Mouse (Mus musculus): ENCODE data around the gene Hexdc.

DNA sequence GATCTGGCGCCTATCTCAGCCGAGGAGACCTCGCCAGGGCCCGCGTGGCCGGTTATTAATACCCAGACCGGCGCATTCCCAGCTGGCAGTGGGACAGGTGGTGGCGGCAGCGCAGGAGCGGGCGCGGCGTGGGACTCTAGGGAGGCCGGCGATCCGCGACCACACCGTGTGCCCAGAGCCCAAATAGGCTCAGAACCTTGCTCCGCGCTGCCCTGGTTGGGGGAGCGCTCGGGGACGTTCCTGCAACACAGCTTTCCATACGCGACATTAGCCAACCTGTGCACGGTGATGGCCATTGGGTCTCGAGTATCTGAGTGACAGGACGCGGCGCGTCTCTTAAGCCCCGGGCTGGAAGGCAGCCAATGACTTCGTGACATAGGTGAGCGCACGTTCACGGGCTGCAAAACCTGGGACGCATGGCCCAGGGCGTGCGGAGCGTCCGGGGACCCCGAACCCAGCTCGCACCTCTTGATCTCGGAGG, 47.8 kb upstream of the Hexdc start:
- TF ChIP-seq POLR2A (IDR thresholded peaks at IDR 0.05; ENCODE audit: control insufficient read depth, low read depth, low read length) (no peak), CTCF (IDR thresholded peaks at IDR 0.05; ENCODE audit: control insufficient read depth, insufficient read depth, insufficient replicate concordance, low read depth, low read length) (no peak)

Measured in testis, adult 2 months (tissue).